Mouse (Mus musculus) stomach, embryonic 15.5 days (tissue): Measurements from ENCODE around the gene Gna13. TPM values are rescaled to one million over a fixed set of nuclear protein-coding genes. Genes with fewer than 3 reads are reported as not detected.
A peak's percentile ranks its signal among the peaks of the same experiment; 100 is the strongest.

Source experiments
- ATAC-seq: fragments of 200-750 bp; cut with Nextera tagmentation; 2 replicates; pipeline ENCODE4 v1.8.0; 2017; ENCODE audit warnings: low read depth, moderate number of reproducible peaks, moderate TSS enrichment; ENCODE audit not compliant: insufficient read depth, low FRiP score
- H3K27ac ChIP-seq: fragments of 300-500 bp; sonication (generic); 2 replicates; pipeline ENCODE4 v1.5.1; 2015; ENCODE audit warnings: mild to moderate bottlenecking, inconsistent platforms
- H3K27me3 ChIP-seq: fragments of 300-500 bp; sonication (generic); replicated peaks from 2 replicates; pipeline ENCODE4 v1.6.1; 2015; ENCODE audit warnings: inconsistent platforms
- H3K36me3 ChIP-seq: fragments of 300-500 bp; sonication (generic); 2 replicates; pipeline ENCODE4 v1.6.1; 2015; ENCODE audit warnings: inconsistent platforms
- H3K4me1 ChIP-seq: fragments of 300-500 bp; sonication (generic); 2 replicates; pipeline ENCODE4 v1.6.1; 2015; ENCODE audit warnings: inconsistent platforms
- H3K4me2 ChIP-seq: fragments of 300-500 bp; sonication (generic); 2 replicates; pipeline ENCODE4 v1.6.1; 2015; ENCODE audit warnings: mild to moderate bottlenecking, inconsistent platforms
- H3K4me3 ChIP-seq: fragments of 300-500 bp; sonication (generic); replicated peaks from 2 replicates; pipeline ENCODE4 v1.5.1; 2015; ENCODE audit warnings: inconsistent platforms
- H3K9ac ChIP-seq: fragments of 300-500 bp; sonication (generic); 2 replicates; pipeline ENCODE4 v1.6.1; 2015; ENCODE audit warnings: inconsistent platforms
- H3K9me3 ChIP-seq: fragments of 300-500 bp; sonication (generic); 2 replicates; pipeline ENCODE4 v1.6.1; 2016; ENCODE audit warnings: inconsistent platforms
- WGBS: fragments of 180-500 bp; shearing (Covaris S2); methylation state at CpG from one replicate; pipeline ENCODE4 v1.1.7; 2015; 5-methylcytosine and 5-hydroxymethylcytosine counted together
- polyA plus RNA-seq: library from polyadenylated mRNA; unstranded; fragments of >200 nt; fragmentation: Nextera tagmentation; extraction: Ambion mirVana; gene quantifications from 2 replicates; pipeline ENCODE4 v1.2.1, GENCODE M21; 2015

Gna13 gene
- polyA plus RNA-seq, 1 experiment from 2014 or later, result 26.6 TPM

DNA sequence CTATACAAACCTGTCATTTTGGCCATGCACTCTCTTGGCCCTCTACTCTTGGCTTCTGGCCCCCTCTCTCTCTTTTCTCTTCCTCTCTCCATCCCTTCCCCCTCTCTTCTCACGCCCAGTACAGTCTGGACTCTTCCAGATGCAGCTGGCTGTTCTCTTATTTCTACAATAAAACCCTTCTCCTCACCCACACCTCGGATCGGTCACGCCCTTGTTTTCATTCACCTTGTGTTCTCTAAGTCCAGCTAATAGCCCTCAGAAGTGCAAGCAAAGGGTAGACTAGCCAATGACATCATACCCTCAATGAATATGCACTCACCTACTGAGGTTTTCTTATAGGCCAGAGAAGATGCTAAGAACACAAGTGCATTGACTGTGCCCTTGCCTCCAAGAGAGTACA, 11.1 kb upstream of the Gna13 start:
- Histone ChIP-seq H3K27ac (no peak overlapping the region), H3K4me2 (no peak overlapping the region), H3K9ac (no peak overlapping the region), H3K36me3 (no peaks in the 10 kb centered on the region), H3K9me3 (no peaks in the 10 kb centered on the region), H3K4me3 (no peak overlapping the region), H3K4me1 (peaks cover 35% of the 10 kb centered on the region), H3K27me3 (no peaks in the 10 kb centered on the region)
- WGBS, result 77% methylated on average over 3 of the region's 4 CpGs
- 0 out of 2 replicates have a peak, but pooled peaks have one; percentile 16 for ATAC-seq

DNA sequence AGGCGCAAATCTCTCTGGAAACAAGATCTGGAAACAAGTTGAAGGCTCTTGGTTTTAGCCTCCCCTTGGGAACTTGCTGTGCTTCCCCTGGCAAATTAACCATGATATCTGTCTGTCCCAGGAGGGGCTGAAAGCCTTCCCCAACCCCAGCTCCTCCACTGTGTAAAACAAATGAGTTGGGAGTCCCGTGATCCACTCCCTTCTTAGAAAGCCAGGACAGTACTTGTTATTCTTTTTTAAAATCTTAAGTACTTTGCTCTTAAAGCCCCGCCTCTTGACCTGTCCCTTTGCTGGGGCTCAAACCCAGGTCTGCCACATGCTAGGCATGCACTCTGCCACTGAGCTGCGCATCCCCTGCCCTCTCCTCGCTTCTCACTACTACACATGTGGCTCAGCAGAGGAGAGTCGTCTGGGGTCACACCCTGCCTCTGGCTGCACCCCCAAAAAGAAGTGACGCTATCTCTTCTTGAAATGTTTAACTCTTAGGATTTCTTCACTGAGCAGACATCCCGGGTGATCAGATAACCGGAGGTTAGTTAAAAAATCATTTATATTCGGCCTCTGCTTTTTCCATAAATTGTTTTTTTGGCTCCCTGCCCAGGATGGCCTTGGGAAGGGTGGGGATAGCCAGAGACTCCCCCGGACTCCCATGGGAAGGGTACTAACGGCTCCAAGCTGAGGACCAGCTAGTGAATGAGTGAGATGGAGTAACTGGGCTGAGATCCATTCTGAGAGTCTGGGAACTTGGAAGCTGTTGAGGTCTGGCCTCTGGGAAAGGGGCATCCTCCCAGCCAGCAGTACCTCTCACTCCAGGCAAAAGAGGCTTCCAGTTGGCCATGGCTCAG, 9.0 kb upstream of the Gna13 start:
- no peaks in the 10 kb centered on the region for H3K27me3 ChIP-seq
- H3K9ac ChIP-seq, result no peak overlapping the region
- no peaks in the 10 kb centered on the region for H3K9me3 ChIP-seq
- peaks cover 23% of the 10 kb centered on the region for H3K4me1 ChIP-seq
- 0 out of 2 replicates have a peak overlapping the region, but pooled peaks have one; percentile 2 for H3K27ac ChIP-seq
- H3K4me3 ChIP-seq, result no peak overlapping the region
- no peak overlapping the region for H3K4me2 ChIP-seq
- 38% methylated on average over 12 of the region's 12 CpGs for WGBS
- no peak for ATAC-seq
- H3K36me3 ChIP-seq, result no peaks in the 10 kb centered on the region

DNA sequence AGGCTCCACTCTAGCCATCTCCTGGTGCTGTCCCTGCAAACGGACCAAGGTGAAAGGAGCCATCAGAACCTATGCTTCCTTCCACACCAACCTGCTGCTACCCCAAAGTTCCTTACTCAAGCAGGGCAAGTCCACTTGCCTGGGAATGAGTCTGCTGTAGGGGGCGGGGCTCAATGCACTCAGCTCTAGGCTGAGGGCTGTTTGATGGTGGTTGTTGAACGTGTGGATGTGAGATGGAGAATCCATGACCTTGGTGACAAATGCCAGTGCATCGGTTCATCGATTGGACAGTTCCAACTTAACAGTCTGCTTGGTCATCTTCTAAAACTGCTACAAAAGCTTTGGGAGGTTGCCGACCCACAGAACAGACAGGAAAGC, 8.4 kb upstream of the Gna13 start:
- Histone ChIP-seq H3K27me3 (no peaks in the 10 kb centered on the region), H3K27ac (no peak overlapping the region), H3K4me2 (no peak overlapping the region), H3K4me1 (peaks cover 23% of the 10 kb centered on the region), H3K36me3 (no peaks in the 10 kb centered on the region), H3K9me3 (no peaks in the 10 kb centered on the region), H3K4me3 (no peak overlapping the region), H3K9ac (no peak overlapping the region)
- WGBS, result 77% methylated on average over 6 of the region's 6 CpGs
- ATAC-seq, result no peak

DNA sequence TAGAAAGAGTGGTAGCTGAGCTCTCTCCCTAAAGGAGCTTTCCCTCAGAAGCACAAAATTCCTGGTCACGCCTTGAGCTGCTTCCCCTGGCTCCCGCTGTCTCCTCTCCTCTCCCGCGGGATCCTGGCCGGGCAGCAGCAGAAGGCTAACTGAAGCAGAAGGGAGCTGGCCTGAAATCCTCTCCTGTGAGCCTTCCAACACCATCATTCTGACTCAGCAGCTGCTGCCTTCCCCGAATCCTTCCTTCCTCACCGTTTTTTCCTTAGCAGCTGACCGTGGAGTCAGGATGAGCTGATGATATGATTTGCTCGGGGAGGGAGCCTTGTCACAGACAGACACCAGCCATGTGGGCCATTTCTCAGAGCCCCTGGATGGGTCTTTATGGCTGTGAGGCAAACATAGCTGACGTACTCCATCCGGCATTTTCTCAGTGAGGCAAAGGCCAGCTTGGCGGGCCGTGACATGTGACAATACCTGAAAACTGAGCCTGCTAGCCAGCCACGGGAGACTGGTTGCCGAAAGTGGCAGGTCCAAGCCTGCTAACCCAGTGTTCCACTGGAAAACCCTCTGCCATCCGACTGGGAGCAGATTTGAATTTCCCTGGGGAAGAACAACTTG, 6.8 kb upstream of the Gna13 start:
- WGBS, result 53% methylated on average over 16 of the region's 16 CpGs
- ATAC-seq, result no peak

GRCm38 (mm10) chr11:109357171-109357570, 5.5 kb upstream of the Gna13 start:
- Histone ChIP-seq H3K27ac (peak overlapping the region; percentile 72), H3K27me3 (no peaks in the 10 kb centered on the region), H3K4me2 (no peak overlapping the region), H3K9me3 (no peaks in the 10 kb centered on the region), H3K4me1 (peaks cover 39% of the 10 kb centered on the region), H3K36me3 (no peaks in the 10 kb centered on the region), H3K4me3 (no peak overlapping the region), H3K9ac (no peak overlapping the region)
- 56% methylated on average over 5 of the region's 5 CpGs for WGBS
- no peak for ATAC-seq

More for the DNA sequence above, 6.8 kb upstream of the Gna13 start:
- Histone ChIP-seq H3K36me3 (no peaks in the 10 kb centered on the region), H3K4me2 (no peak overlapping the region), H3K9me3 (no peaks in the 10 kb centered on the region), H3K27me3 (no peaks in the 10 kb centered on the region), H3K4me3 (no peak overlapping the region), H3K27ac (peak overlapping the region; percentile 70), H3K9ac (no peak overlapping the region), H3K4me1 (peaks cover 33% of the 10 kb centered on the region)

DNA sequence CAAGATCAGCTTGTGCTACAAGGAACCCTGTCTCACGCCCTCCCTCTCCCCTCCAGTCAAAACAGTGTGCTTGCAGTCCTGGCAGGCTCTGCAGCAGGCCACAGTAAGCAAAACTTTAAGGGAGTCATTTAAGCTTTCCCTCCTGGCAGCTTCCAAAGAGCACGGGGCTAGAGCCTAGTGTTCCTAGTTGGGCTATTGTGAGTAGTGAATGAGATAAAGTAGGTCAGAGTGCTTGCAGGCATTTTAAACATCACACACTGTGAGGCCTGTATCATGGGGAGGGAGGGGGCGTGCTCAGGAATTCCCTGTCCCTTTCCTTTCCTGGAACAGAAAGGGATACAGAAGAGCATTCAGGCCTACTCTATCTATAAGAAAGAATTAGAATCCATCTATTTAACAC, 4.1 kb upstream of the Gna13 start:
- ATAC-seq, result no peak; the same call in 1 of the 2 replicates
- H3K36me3 ChIP-seq, result no peaks in the 10 kb centered on the region
- H3K27me3 ChIP-seq, result no peaks in the 10 kb centered on the region

DNA sequence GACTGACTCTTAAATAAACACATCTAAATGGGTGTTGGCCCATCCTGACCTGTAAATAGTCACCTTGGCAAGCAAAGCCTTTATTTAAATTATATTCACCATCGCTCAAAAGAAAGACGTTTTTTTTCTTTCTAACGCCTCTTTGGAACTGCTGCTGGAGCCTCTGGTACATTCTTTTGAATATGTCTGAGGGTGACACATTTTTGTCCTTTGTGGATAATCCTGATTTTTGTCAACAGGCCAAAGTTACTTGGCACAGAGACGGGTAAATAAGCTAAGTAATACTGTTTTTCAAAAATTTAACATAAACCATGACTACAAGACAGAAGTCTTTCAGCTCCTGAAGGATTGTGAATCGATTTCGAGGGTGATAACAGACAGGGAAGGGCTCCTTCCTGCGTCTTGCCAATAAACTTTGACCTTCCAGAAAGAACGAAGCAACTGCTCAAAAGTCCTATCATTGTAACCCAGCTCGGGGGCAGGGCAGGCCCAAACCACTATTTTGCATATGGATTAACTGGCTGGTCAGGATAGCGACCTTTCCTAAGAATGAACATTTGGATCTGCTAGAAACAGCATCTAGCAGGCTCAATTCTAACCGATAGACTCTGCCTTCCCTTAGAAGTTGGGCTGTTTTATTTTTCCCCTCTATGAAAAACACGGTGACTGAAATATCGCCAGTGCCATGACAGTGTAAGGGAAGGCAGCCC, 3.4 kb upstream of the Gna13 start:
- ATAC-seq, result no peak
- Histone ChIP-seq H3K27ac (peak overlapping the region; percentile 55), H3K4me1 (peaks cover 31% of the 10 kb centered on the region), H3K27me3 (no peaks in the 10 kb centered on the region), H3K4me2 (no peak overlapping the region), H3K9me3 (no peaks in the 10 kb centered on the region), H3K9ac (no peak overlapping the region), H3K36me3 (no peaks in the 10 kb centered on the region), H3K4me3 (no peak overlapping the region)
- WGBS, result 46% methylated on average over 13 of the region's 13 CpGs

More for the DNA sequence above, 4.1 kb upstream of the Gna13 start:
- H3K9me3 ChIP-seq, result no peaks in the 10 kb centered on the region
- whole genome bisulfite sequencing, result 29% methylated on average over 3 of the region's 3 CpGs
- H3K4me2 ChIP-seq, result no peak overlapping the region
- H3K4me3 ChIP-seq, result no peak overlapping the region
- H3K4me1 ChIP-seq, result peaks cover 36% of the 10 kb centered on the region
- no peak overlapping the region for H3K9ac ChIP-seq
- peak overlapping the region; percentile 55 for H3K27ac ChIP-seq

GRCm38 (mm10) chr11:109360102-109360501, 2.5 kb upstream of the Gna13 start:
- no peaks in the 10 kb centered on the region for H3K36me3 ChIP-seq
- no peak overlapping the region for H3K4me3 ChIP-seq
- no peak overlapping the region for H3K4me2 ChIP-seq
- H3K9ac ChIP-seq, result no peak overlapping the region
- peaks cover 38% of the 10 kb centered on the region for H3K4me1 ChIP-seq
- no peaks in the 10 kb centered on the region for H3K9me3 ChIP-seq
- peak overlapping the region; percentile 55 for H3K27ac ChIP-seq
- ATAC-seq, result no peak
- no peaks in the 10 kb centered on the region for H3K27me3 ChIP-seq
- WGBS, result 74% methylated on average over 6 of the region's 6 CpGs

DNA sequence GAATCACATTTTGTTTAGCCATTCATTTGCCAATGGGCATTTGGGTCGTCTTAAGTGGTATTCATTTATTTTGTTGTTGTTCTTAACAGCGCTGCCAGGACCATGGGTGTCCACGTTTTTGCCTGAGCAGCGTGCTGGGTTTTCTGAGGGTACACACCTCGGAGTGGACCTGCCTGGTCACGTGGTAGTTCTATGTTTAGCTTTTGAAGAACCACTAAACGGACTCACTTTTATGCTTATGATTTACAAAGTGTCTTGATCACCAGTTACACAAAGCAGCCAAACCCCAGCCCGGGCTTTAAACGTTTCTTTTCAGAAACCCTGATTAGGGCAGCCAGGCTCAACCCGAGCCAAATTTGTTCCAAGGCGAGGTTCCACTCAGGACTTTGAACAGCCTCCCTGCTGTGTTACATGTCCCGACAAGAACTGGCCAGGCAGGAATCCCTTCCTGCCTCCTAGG, 2.0 kb upstream of the Gna13 start:
- 69% methylated on average over 12 of the region's 12 CpGs for WGBS

DNA sequence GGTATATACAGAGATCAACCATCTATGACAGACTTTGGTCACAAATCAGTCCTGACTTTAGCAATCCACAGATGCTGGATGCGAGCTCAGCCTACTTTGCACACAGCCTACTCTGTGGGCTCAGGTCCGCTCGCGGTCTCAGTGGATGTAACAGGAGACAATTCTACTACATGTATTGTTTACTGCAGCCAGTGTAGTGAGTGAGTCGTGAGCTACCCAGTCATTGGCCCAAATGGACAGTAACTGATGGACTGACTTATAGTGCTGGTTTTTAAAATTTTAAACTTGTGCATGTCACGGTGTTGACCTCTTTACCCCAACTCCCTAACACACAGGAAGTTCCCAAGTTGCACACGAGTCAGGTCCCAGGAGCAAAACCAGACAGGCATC, 1.4 kb upstream of the Gna13 start:
- Histone ChIP-seq H3K4me3 (no peak overlapping the region), H3K4me2 (peak overlapping the region; percentile 67; the same call in 1 of the 2 replicates), H3K27ac (peak overlapping the region; percentile 89; the same call in 1 of the 2 replicates)

More for the DNA sequence above, 2.0 kb upstream of the Gna13 start:
- Histone ChIP-seq H3K36me3 (no peaks in the 10 kb centered on the region), H3K9me3 (no peaks in the 10 kb centered on the region), H3K27me3 (no peaks in the 10 kb centered on the region), H3K4me1 (peaks cover 43% of the 10 kb centered on the region), H3K27ac (peak overlapping the region; percentile 55), H3K4me2 (no peak overlapping the region), H3K9ac (no peak overlapping the region), H3K4me3 (no peak overlapping the region)
- ATAC-seq, result no peak

GRCm38 (mm10) chr11:109361631-109362462, 784 bp upstream of the Gna13 start:
- H3K9me3 ChIP-seq, result no peaks in the 10 kb centered on the region
- peak overlapping the region; percentile 89 for H3K27ac ChIP-seq
- peak overlapping the region; percentile 91 for H3K4me3 ChIP-seq
- WGBS, result 8% methylated on average over 27 of the region's 27 CpGs
- peaks cover 47% of the 10 kb centered on the region for H3K4me1 ChIP-seq
- peak overlapping the region; percentile 69 for H3K9ac ChIP-seq
- H3K4me2 ChIP-seq, result peak overlapping the region; percentile 67
- no peaks in the 10 kb centered on the region for H3K27me3 ChIP-seq
- peak; percentile 15; the same call in 1 of the 2 replicates for ATAC-seq
- H3K36me3 ChIP-seq, result no peaks in the 10 kb centered on the region

More for the DNA sequence above, 1.4 kb upstream of the Gna13 start:
- Histone ChIP-seq H3K9ac (no peak overlapping the region), H3K36me3 (no peaks in the 10 kb centered on the region), H3K4me1 (peaks cover 43% of the 10 kb centered on the region), H3K9me3 (no peaks in the 10 kb centered on the region), H3K27me3 (no peaks in the 10 kb centered on the region)
- 70% methylated on average over 7 of the region's 7 CpGs for WGBS
- no peak for ATAC-seq
